Mouse (Mus musculus) stomach, postnatal 0 days (tissue): ENCODE results near the gene Mef2c. TPM values are rescaled to one million over a fixed set of nuclear protein-coding genes. Genes with fewer than 3 reads are reported as not detected.

Experiments used
- ATAC-seq: fragments of 200-750 bp; cut with Nextera tagmentation; 2 replicates; pipeline ENCODE4 v1.8.0; 2017; ENCODE audit not compliant: low FRiP score, low TSS enrichment
- DNase-seq: peaks from one replicate; pipeline ENCODE4 v3.0.0-alpha.2; 2016; ENCODE audit warnings: low spot score
- H3K27ac ChIP-seq: fragments of 300-500 bp; sonication (generic); replicated peaks from 2 replicates; pipeline ENCODE4 v1.5.1; 2014; ENCODE audit warnings: mild to moderate bottlenecking, control low read depth
- H3K27me3 ChIP-seq: fragments of 300-500 bp; sonication (generic); 2 replicates; pipeline ENCODE4 v1.6.1; 2014; ENCODE audit warnings: low read length; ENCODE audit not compliant: control insufficient read depth, insufficient read depth
- H3K36me3 ChIP-seq: fragments of 300-500 bp; sonication (generic); 2 replicates; pipeline ENCODE4 v1.6.1; 2014; ENCODE audit warnings: low read length, mixed read lengths; ENCODE audit not compliant: control insufficient read depth, insufficient read depth
- H3K4me1 ChIP-seq: fragments of 300-500 bp; sonication (generic); replicated peaks from 2 replicates; pipeline ENCODE4 v1.6.1; 2014; ENCODE audit warnings: antibody characterized with exemption; ENCODE audit not compliant: control insufficient read depth, insufficient read depth
- H3K4me2 ChIP-seq: fragments of 300-500 bp; sonication (generic); replicated peaks from 2 replicates; pipeline ENCODE4 v1.6.1; 2014; ENCODE audit warnings: low read depth, mild to moderate bottlenecking, control low read depth, moderate library complexity
- H3K4me3 ChIP-seq: fragments of 300-500 bp; sonication (generic); 2 replicates; pipeline ENCODE4 v1.5.1; 2014; ENCODE audit warnings: low read depth, low read length, control low read depth
- H3K9ac ChIP-seq: fragments of 300-500 bp; sonication (generic); 2 replicates; pipeline ENCODE4 v1.6.1; 2014; ENCODE audit warnings: mild to moderate bottlenecking, low read length, control low read depth, mixed read lengths
- H3K9me3 ChIP-seq: fragments of 300-500 bp; sonication (generic); 2 replicates; pipeline ENCODE4 v1.6.1; 2016; ENCODE audit warnings: low read length; ENCODE audit not compliant: control insufficient read depth
- CTCF ChIP-seq: IDR thresholded peaks from 2 replicates; pipeline ENCODE4 v1.5.1; 2016; ENCODE audit warnings: antibody characterized with exemption, low read depth, mild to moderate bottlenecking, moderate library complexity
- EP300 ChIP-seq: optimal IDR thresholded peaks from 2 replicates; pipeline ENCODE3; 2016; ENCODE audit warnings: antibody characterized with exemption
- WGBS: fragments of 180-500 bp; shearing (Covaris S2); extraction: QIAGEN DNeasy Blood & Tissue Kit; methylation state at CpG from one replicate; pipeline ENCODE4 v1.1.7; 2014; 5-methylcytosine and 5-hydroxymethylcytosine counted together
- polyA plus RNA-seq: library from polyadenylated mRNA; unstranded; fragments of >200 nt; fragmentation: Nextera tagmentation; extraction: Ambion mirVana; gene quantifications from 2 replicates; pipeline ENCODE4 v1.2.1, GENCODE M21; 2015

Gene Mef2c
- polyA plus RNA-seq, 1 experiment from 2014 or later = 18.4 TPM

DNA sequence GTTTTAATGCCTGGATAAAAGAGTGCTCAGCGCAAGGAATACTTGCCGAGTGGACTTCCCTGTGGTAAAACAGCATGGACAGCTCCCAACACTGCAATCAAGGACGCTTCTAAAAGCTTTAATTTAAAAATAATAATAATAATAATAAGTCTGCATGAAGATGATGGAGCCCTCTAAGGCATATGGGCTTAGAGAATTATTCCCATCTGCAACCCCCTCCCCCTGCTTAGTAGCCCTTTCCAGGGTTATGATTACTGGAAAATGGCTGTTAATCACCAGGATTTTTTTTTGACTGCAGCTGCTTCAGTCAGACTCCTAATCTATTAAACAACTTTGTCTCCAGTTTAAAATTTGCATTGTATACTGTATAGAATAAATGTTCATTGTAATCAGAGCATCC is 32.5 kb downstream of the Mef2c start:
- WGBS = 59% methylated on average over 3 of the region's 3 CpGs
- Histone ChIP-seq H3K4me3 (no peak overlapping the region), H3K9me3 (no peaks in the 10 kb centered on the region), H3K4me1 (no peaks in the 10 kb centered on the region), H3K27me3 (no peaks in the 10 kb centered on the region), H3K4me2 (no peak overlapping the region), H3K36me3 (no peaks in the 10 kb centered on the region), H3K9ac (no peak overlapping the region), H3K27ac (no peak overlapping the region)
- TF ChIP-seq EP300 (no peak), CTCF (no peak)
- ATAC-seq (no peak), DNase-seq (no peak)

- Histone ChIP-seq H3K27me3 (no peaks in the 10 kb centered on the region), H3K4me2 (no peak overlapping the region), H3K27ac (no peak overlapping the region), H3K4me1 (no peaks in the 10 kb centered on the region), H3K9ac (no peak overlapping the region), H3K36me3 (no peaks in the 10 kb centered on the region), H3K4me3 (no peak overlapping the region), H3K9me3 (no peaks in the 10 kb centered on the region)
- DNase-seq = no peak
- TF ChIP-seq EP300 (no peak), CTCF (no peak)
- 44% methylated on average over 5 of the region's 5 CpGs for WGBS
- no peak for ATAC-seq
Measured at GRCm38 (mm10) chr13:83537163-83537562, 33.3 kb downstream of the Mef2c start.

DNA sequence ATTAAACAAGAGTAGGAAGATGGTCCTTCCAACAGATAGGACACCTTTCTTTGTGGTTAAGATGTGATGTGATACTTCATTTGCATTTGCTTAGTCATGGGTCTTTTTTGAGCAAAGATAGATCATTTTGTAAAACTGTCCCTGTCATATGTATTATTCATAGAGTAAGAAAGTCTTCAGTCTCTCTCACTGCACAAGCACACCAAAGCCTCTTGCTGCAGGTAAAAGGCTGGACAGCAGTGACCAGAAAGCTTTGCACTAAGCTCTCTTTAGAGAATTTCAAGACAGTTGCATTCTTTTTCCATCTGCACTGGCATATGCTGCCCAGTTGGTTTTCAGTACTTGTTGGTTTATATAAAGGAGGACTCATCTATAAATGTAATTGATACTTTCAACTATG is 36.1 kb downstream of the Mef2c start:
- DNase-seq (no peak), ATAC-seq (no peak)
- no peaks in the 10 kb centered on the region for H3K27me3 ChIP-seq
- no peaks in the 10 kb centered on the region for H3K36me3 ChIP-seq
- no peak for TF ChIP-seq EP300
- no peaks in the 10 kb centered on the region for H3K4me1 ChIP-seq
- H3K4me2 ChIP-seq = no peak overlapping the region
- no peak overlapping the region for H3K4me3 ChIP-seq
- no peaks in the 10 kb centered on the region for H3K9me3 ChIP-seq
- no peak overlapping the region for H3K9ac ChIP-seq
- H3K27ac ChIP-seq = no peak overlapping the region

GRCm38 (mm10) chr13:83542666-83543065 is 38.8 kb downstream of the Mef2c start:
- Histone ChIP-seq H3K9me3 (no peaks in the 10 kb centered on the region), H3K27me3 (no peaks in the 10 kb centered on the region), H3K36me3 (no peaks in the 10 kb centered on the region), H3K4me3 (no peak overlapping the region), H3K9ac (no peak overlapping the region), H3K27ac (no peak overlapping the region), H3K4me1 (no peaks in the 10 kb centered on the region), H3K4me2 (no peak overlapping the region)
- no peak for DNase-seq
- TF ChIP-seq CTCF (no peak), EP300 (no peak)
- ATAC-seq = no peak
- 77% methylated on average over 5 of the region's 5 CpGs for WGBS

GRCm38 (mm10) chr13:83544707-83545106 is 40.9 kb downstream of the Mef2c start:
- no peak for TF ChIP-seq EP300
- no peak for TF ChIP-seq CTCF
- DNase-seq (no peak), ATAC-seq (no peak)
- Histone ChIP-seq H3K9ac (no peak overlapping the region), H3K4me1 (no peaks in the 10 kb centered on the region), H3K27ac (no peak overlapping the region), H3K27me3 (no peaks in the 10 kb centered on the region), H3K36me3 (no peaks in the 10 kb centered on the region), H3K4me2 (no peak overlapping the region), H3K9me3 (no peaks in the 10 kb centered on the region), H3K4me3 (no peak overlapping the region)
- WGBS = 65% methylated on average over 4 of the region's 4 CpGs

DNA sequence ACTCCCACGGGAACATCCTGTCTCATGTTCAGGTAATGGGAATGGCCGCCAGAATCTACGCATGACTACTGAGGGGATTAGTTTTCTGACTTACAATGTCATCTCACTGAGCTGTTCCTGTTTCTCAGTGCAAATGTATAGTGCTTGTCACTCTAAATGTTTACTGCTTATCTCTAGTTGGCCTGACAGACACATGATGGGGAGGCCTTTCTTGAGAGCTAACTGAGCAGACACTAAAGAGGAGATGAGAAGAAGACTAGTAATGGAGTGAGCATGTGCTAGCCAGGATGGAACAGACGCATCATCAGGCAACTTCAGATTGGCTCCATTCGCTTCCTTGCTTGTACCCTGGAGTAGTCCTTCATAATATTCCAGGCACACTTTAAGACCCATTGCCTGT is 43.0 kb downstream of the Mef2c start:
- Histone ChIP-seq H3K4me2 (no peak overlapping the region), H3K9me3 (no peaks in the 10 kb centered on the region), H3K9ac (no peak overlapping the region), H3K27me3 (no peaks in the 10 kb centered on the region), H3K36me3 (no peaks in the 10 kb centered on the region), H3K4me3 (no peak overlapping the region), H3K27ac (no peak overlapping the region), H3K4me1 (no peaks in the 10 kb centered on the region)
- ATAC-seq (no peak), DNase-seq (no peak)
- 90% methylated on average over 5 of the region's 5 CpGs for WGBS
- TF ChIP-seq CTCF (no peak), EP300 (no peak)

GRCm38 (mm10) chr13:83551259-83551658 is 47.4 kb downstream of the Mef2c start:
- H3K4me2 ChIP-seq = no peak overlapping the region
- no peaks in the 10 kb centered on the region for H3K27me3 ChIP-seq
- no peaks in the 10 kb centered on the region for H3K9me3 ChIP-seq
- ATAC-seq (no peak), DNase-seq (no peak)
- no peak overlapping the region for H3K27ac ChIP-seq
- no peak overlapping the region for H3K9ac ChIP-seq
- no peaks in the 10 kb centered on the region for H3K4me1 ChIP-seq
- TF ChIP-seq CTCF = no peak
- TF ChIP-seq EP300 = no peak
- no peaks in the 10 kb centered on the region for H3K36me3 ChIP-seq
- H3K4me3 ChIP-seq = no peak overlapping the region
